Mouse (Mus musculus) right cerebral cortex, postnatal 36 days (tissue): ENCODE results near the gene Bcan.

Source experiments
- DNase-seq, 2 experiments: peaks; one replicate each; pipeline ENCODE4 v3.0.0; 2022; ENCODE audit warnings: low spot score in 2 of 2, mixed read lengths in 1 of 2

The Bcan gene

DNA sequence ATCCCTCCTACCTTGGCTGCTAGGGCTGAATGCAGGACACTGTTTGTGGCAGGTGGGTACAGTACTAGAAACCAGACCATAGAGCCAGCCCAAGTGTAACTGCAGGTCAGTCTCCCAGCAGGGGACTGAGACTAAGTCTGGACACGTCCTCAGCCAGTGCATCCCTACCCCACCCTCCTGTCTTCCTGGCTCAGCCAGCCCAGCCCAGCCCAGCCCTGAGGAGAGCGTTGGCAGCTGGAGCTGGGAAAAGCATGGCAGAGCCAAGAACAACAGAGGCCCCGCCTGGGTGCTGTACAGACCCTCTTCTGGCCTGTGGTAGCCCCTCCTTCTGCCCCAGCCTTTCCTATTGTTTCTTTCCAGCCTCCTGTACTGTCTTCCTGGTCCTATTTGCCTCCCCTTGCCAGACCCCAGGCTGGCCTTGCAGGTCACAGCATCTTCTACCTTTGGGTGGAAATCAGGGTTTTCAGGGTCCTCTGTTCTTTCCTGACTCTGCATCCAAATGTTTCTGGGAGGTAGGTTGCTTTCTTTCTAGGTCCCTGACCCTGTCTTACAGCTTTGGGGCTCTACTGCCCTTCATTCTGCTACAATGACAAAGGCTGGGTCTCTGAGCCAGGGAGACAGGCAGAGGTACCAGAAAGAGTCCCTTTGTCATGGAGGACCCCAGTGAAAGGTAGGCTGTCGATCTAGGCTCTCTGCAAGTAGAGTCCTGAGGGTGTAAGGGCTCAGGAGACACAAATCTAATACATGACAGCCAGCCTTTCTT, 55.0 kb downstream of the Bcan start:
- no peak for DNase-seq

- no peak for DNase-seq
These were observed 56.4 kb downstream of the Bcan start for GRCm38 (mm10) chr3:87943586-87943985.

GRCm38 (mm10) chr3:87942471-87942870, 57.6 kb downstream of the Bcan start:
- DNase-seq = no peak

GRCm38 (mm10) chr3:87940611-87941010, 59.4 kb downstream of the Bcan start:
- no peak for DNase-seq
